Mouse (Mus musculus) lung, postnatal 0 days (tissue): ENCODE data around the gene Ggact.

Experiments used
- CTCF ChIP-seq: IDR thresholded peaks from 2 replicates; pipeline ENCODE4 v1.5.1; 2016; ENCODE audit warnings: antibody characterized with exemption, mild to moderate bottlenecking
- EP300 ChIP-seq: IDR thresholded peaks from 2 replicates; pipeline ENCODE4 v1.6.1; 2016; ENCODE audit warnings: antibody characterized with exemption, mild to moderate bottlenecking, control low read depth

GRCm38 (mm10) chr14:122882795-122883409, 30.7 kb downstream of the Ggact start:
- TF ChIP-seq CTCF = no peak
- TF ChIP-seq EP300 = no peak
